Mouse (Mus musculus) stomach, embryonic 15.5 days (tissue): ENCODE data around the gene Ddx4. TPM values are rescaled to one million over a fixed set of nuclear protein-coding genes. Genes with fewer than 3 reads are reported as not detected.

Experiments used
- ATAC-seq: fragments of 200-750 bp; cut with Nextera tagmentation; 2 replicates; pipeline ENCODE4 v1.8.0; 2017; ENCODE audit warnings: low read depth, moderate number of reproducible peaks, moderate TSS enrichment; ENCODE audit not compliant: insufficient read depth, low FRiP score
- H3K27ac ChIP-seq: fragments of 300-500 bp; sonication (generic); 2 replicates; pipeline ENCODE4 v1.5.1; 2015; ENCODE audit warnings: mild to moderate bottlenecking, inconsistent platforms
- H3K27me3 ChIP-seq: fragments of 300-500 bp; sonication (generic); replicated peaks from 2 replicates; pipeline ENCODE4 v1.6.1; 2015; ENCODE audit warnings: inconsistent platforms
- H3K36me3 ChIP-seq: fragments of 300-500 bp; sonication (generic); 2 replicates; pipeline ENCODE4 v1.6.1; 2015; ENCODE audit warnings: inconsistent platforms
- H3K4me1 ChIP-seq: fragments of 300-500 bp; sonication (generic); 2 replicates; pipeline ENCODE4 v1.6.1; 2015; ENCODE audit warnings: inconsistent platforms
- H3K4me2 ChIP-seq: fragments of 300-500 bp; sonication (generic); 2 replicates; pipeline ENCODE4 v1.6.1; 2015; ENCODE audit warnings: mild to moderate bottlenecking, inconsistent platforms
- H3K4me3 ChIP-seq: fragments of 300-500 bp; sonication (generic); replicated peaks from 2 replicates; pipeline ENCODE4 v1.5.1; 2015; ENCODE audit warnings: inconsistent platforms
- H3K9ac ChIP-seq: fragments of 300-500 bp; sonication (generic); 2 replicates; pipeline ENCODE4 v1.6.1; 2015; ENCODE audit warnings: inconsistent platforms
- H3K9me3 ChIP-seq: fragments of 300-500 bp; sonication (generic); 2 replicates; pipeline ENCODE4 v1.6.1; 2016; ENCODE audit warnings: inconsistent platforms
- WGBS: fragments of 180-500 bp; shearing (Covaris S2); methylation state at CpG from one replicate; pipeline ENCODE4 v1.1.7; 2015; 5-methylcytosine and 5-hydroxymethylcytosine counted together
- polyA plus RNA-seq: library from polyadenylated mRNA; unstranded; fragments of >200 nt; fragmentation: Nextera tagmentation; extraction: Ambion mirVana; gene quantifications from 2 replicates; pipeline ENCODE4 v1.2.1, GENCODE M21; 2015

Ddx4 gene
- polyA plus RNA-seq, 1 experiment from 2014 or later = 0.17 TPM

- WGBS = 85% methylated on average over 10 of the region's 10 CpGs
- H3K36me3 ChIP-seq = no peaks in the 10 kb centered on the region
Measured at GRCm38 (mm10) chr13:112666433-112667024, 14.3 kb upstream of the Ddx4 start.

GRCm38 (mm10) chr13:112661687-112662086, 9.4 kb upstream of the Ddx4 start:
- Histone ChIP-seq H3K9me3 (no peaks in the 10 kb centered on the region), H3K4me2 (no peak overlapping the region), H3K9ac (no peak overlapping the region), H3K27me3 (no peaks in the 10 kb centered on the region), H3K4me1 (no peaks in the 10 kb centered on the region), H3K4me3 (no peak overlapping the region), H3K36me3 (no peaks in the 10 kb centered on the region), H3K27ac (no peak overlapping the region)
- WGBS = 68% methylated on average over 2 of the region's 2 CpGs
- no peak for ATAC-seq

More at GRCm38 (mm10) chr13:112666433-112667024, 14.3 kb upstream of the Ddx4 start:
- H3K4me1 ChIP-seq = no peaks in the 10 kb centered on the region
- no peak for ATAC-seq
- no peak overlapping the region for H3K27ac ChIP-seq
- no peak overlapping the region for H3K4me2 ChIP-seq
- no peak overlapping the region for H3K9ac ChIP-seq
- no peak overlapping the region for H3K4me3 ChIP-seq
- no peaks in the 10 kb centered on the region for H3K9me3 ChIP-seq
- H3K27me3 ChIP-seq = no peaks in the 10 kb centered on the region

DNA sequence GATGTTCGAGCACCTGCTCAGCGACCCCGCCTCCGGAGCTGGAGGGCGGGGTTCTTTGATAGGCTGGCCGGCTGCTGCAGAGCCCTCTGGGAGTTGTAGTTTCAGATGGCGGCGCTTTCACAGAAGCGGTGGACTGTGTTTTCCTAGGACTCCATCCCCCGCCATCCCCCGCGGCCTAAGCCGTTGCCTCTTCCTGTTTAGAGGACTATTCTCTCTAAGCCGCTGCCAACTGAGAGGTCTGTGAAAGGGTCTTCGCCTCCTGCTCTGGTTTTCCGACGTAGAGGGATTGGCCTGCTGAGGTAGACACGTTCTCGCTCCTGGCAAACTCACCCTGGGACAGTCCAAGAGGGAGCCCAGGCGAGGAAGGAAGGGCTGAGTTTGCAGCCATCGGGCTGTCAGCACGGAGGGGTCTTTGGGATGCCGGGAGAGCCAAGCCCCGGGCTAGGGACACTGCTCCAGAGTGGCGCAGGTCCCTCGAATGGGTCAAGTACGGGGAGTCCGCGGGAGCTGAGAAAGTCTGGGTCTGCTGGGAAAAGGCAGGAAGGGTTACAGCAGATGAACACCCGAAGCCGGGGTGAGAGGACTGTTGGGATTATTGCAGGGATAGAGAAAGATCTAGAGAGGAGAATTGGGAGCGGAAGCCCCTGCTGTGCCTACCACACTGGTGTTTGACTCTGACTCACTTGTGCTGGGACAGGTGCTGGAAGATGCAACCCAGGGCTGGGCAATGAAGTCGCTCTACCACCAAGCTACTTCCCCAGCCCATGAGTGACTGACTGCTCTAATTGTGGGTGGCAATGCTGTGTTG, 8.5 kb upstream of the Ddx4 start, which contains the start of gene Slc38a9:
TSS of gene Slc38a9 (plus strand) at position 178 of the 808 bp plus-strand sequence.
- under 1% methylated on average over 33 of the region's 33 CpGs for WGBS
- Histone ChIP-seq H3K27ac (0 out of 2 replicates have a peak within 1 kb of the TSS, but pooled peaks have one; percentile 14), H3K4me2 (peak within 1 kb of the TSS; percentile 82), H3K36me3 (no peaks in the 10 kb centered on the region), H3K27me3 (no peaks in the 10 kb centered on the region), H3K9ac (peak within 1 kb of the TSS; percentile 60), H3K4me3 (peak within 1 kb of the TSS; percentile 65), H3K9me3 (no peaks in the 10 kb centered on the region), H3K4me1 (no peaks in the 10 kb centered on the region)
- peak; percentile 99 for ATAC-seq

- H3K27ac ChIP-seq = no peak overlapping the region
- H3K9ac ChIP-seq = peak overlapping the region; percentile 52; the same call in 1 of the 2 replicates
- H3K36me3 ChIP-seq = no peaks in the 10 kb centered on the region
- no peaks in the 10 kb centered on the region for H3K27me3 ChIP-seq
- no peaks in the 10 kb centered on the region for H3K4me1 ChIP-seq
- ATAC-seq = no peak; the same call in 1 of the 2 replicates
- 2% methylated on average over 10 of the region's 10 CpGs for WGBS
- H3K4me3 ChIP-seq = peak overlapping the region; percentile 65
- H3K9me3 ChIP-seq = no peaks in the 10 kb centered on the region
- peak overlapping the region; percentile 82 for H3K4me2 ChIP-seq
Measured at GRCm38 (mm10) chr13:112659986-112660573, 7.8 kb upstream of the Ddx4 start.

DNA sequence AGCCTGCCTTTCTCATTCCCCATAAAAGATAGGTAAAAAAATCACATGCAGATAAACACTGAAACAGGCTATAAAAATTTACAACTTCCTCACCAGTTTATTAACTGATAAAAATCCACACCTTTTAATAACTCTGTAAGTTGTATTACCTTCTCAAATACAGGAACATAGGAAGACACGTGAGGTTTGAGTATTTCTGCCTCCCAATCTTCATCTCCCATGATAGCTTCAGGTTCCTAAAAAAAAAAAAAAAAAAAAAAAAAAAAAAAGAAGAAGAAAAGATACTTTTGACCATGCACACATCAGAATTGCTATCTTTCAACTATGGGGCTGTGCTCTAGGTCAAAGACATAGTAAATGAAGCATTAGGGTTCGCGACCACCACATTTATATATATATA, 1.1 kb downstream of the Ddx4 start:
- Histone ChIP-seq H3K4me2 (no peak overlapping the region), H3K4me3 (no peak overlapping the region), H3K9me3 (no peaks in the 10 kb centered on the region), H3K4me1 (no peaks in the 10 kb centered on the region), H3K27ac (no peak overlapping the region), H3K27me3 (no peaks in the 10 kb centered on the region), H3K9ac (no peak overlapping the region), H3K36me3 (no peaks in the 10 kb centered on the region)
- 79% methylated on average over 3 of the region's 3 CpGs for WGBS
- ATAC-seq = no peak

- no peak overlapping the region for H3K27ac ChIP-seq
- H3K4me2 ChIP-seq = no peak overlapping the region
- H3K9ac ChIP-seq = no peak overlapping the region
- peak; percentile 35; the same call in 1 of the 2 replicates for ATAC-seq
- H3K27me3 ChIP-seq = no peaks in the 10 kb centered on the region
- no peaks in the 10 kb centered on the region for H3K9me3 ChIP-seq
- H3K36me3 ChIP-seq = no peaks in the 10 kb centered on the region
- H3K4me1 ChIP-seq = no peaks in the 10 kb centered on the region
- no peak overlapping the region for H3K4me3 ChIP-seq
- WGBS = 79% methylated on average over 1 of the region's 1 CpGs
Measured at GRCm38 (mm10) chr13:112645529-112646186, 6.6 kb downstream of the Ddx4 start.

DNA sequence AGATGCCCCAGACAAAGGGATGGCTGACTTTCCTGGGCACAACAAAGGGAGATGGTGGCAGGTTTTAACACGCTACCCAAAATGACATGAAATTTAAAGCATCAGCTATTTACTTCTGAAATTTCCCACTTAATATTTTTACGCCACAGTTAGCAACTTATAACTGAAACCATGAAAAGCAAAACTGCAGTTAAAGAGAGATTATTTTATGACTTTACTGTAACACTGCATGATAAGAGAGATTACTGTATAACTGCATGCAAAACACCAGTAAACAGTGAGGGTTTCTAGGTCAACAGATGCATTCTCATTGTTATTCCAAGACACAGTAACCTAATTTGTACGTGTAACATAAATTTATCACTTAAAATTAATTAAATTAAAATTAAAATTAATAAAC, 7.3 kb downstream of the Ddx4 start:
- no peaks in the 10 kb centered on the region for H3K27me3 ChIP-seq
- 77% methylated on average over 3 of the region's 3 CpGs for WGBS
- H3K27ac ChIP-seq = no peak overlapping the region
- H3K36me3 ChIP-seq = no peaks in the 10 kb centered on the region
- no peak for ATAC-seq
- H3K9me3 ChIP-seq = no peaks in the 10 kb centered on the region
- no peaks in the 10 kb centered on the region for H3K4me1 ChIP-seq
- no peak overlapping the region for H3K4me2 ChIP-seq
- H3K9ac ChIP-seq = no peak overlapping the region
- H3K4me3 ChIP-seq = no peak overlapping the region

DNA sequence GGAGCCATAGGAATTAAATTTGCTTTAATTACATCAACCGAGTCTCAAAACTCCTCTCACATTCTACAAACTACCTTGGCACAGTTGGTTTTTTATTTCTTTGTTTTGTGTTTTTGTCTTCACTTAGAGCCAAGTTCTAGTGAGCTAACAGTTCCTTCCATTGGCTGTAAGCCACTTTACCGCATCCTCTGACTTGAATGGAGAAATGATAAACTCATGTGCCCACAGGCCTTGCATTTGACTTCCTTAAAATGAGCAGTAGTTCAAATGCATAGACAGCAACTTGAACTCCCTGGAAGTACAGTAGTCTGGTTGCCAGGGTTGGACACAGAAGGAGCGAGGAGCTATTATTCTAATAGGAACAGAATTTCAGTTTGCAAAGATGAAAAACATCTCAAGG, 9.4 kb downstream of the Ddx4 start:
- Histone ChIP-seq H3K4me3 (no peak overlapping the region), H3K4me2 (no peak overlapping the region), H3K4me1 (no peaks in the 10 kb centered on the region), H3K36me3 (no peaks in the 10 kb centered on the region), H3K27me3 (no peaks in the 10 kb centered on the region), H3K9me3 (no peaks in the 10 kb centered on the region), H3K9ac (no peak overlapping the region), H3K27ac (no peak overlapping the region)
- no peak for ATAC-seq
- WGBS = 84% methylated on average over 3 of the region's 3 CpGs

- Histone ChIP-seq H3K4me3 (no peak overlapping the region), H3K9ac (no peak overlapping the region), H3K4me1 (no peaks in the 10 kb centered on the region), H3K4me2 (no peak overlapping the region), H3K27me3 (no peaks in the 10 kb centered on the region), H3K36me3 (no peaks in the 10 kb centered on the region), H3K27ac (no peak overlapping the region), H3K9me3 (no peaks in the 10 kb centered on the region)
- ATAC-seq = no peak
- WGBS = 65% methylated on average over 4 of the region's 4 CpGs
Measured at GRCm38 (mm10) chr13:112639111-112639510, 13.2 kb downstream of the Ddx4 start.

- WGBS = 32% methylated on average over 3 of the region's 3 CpGs
- Histone ChIP-seq H3K4me3 (no peak overlapping the region), H3K27ac (no peak overlapping the region), H3K9ac (no peak overlapping the region), H3K27me3 (no peaks in the 10 kb centered on the region), H3K36me3 (no peaks in the 10 kb centered on the region), H3K9me3 (no peaks in the 10 kb centered on the region), H3K4me2 (no peak overlapping the region), H3K4me1 (no peaks in the 10 kb centered on the region)
- no peak for ATAC-seq
Measured at GRCm38 (mm10) chr13:112636498-112636897, 15.8 kb downstream of the Ddx4 start.

GRCm38 (mm10) chr13:112635174-112635837, 17.0 kb downstream of the Ddx4 start:
- no peak overlapping the region for H3K27ac ChIP-seq
- no peak overlapping the region for H3K4me3 ChIP-seq
- H3K4me2 ChIP-seq = no peak overlapping the region
- H3K9me3 ChIP-seq = no peaks in the 10 kb centered on the region
- H3K9ac ChIP-seq = no peak overlapping the region
- no peaks in the 10 kb centered on the region for H3K4me1 ChIP-seq
- no peaks in the 10 kb centered on the region for H3K36me3 ChIP-seq
- WGBS = 60% methylated on average over 7 of the region's 7 CpGs
- no peak for ATAC-seq
- no peaks in the 10 kb centered on the region for H3K27me3 ChIP-seq
